Mouse (Mus musculus) myocyte (in vitro differentiated cells): Measurements from ENCODE around the gene Susd5.

ENCODE experiments used
- E2F4 ChIP-seq: IDR thresholded peaks from one replicate; pipeline ENCODE4 v1.6.1; 2011; ENCODE audit warnings: mild to moderate bottlenecking, control low read depth, moderate library complexity; ENCODE audit not compliant: insufficient read depth
- MYOG ChIP-seq, 3 experiments: IDR thresholded peaks; one replicate each; pipeline ENCODE4 v1.6.1; 2011; ENCODE audit warnings: control low read depth in 2 of 3, low read depth in 2 of 3, mild to moderate bottlenecking in 2 of 3; ENCODE audit not compliant: insufficient read length in 2 of 3, control insufficient read depth in 1 of 3, insufficient read depth in 1 of 3
- POLR2A ChIP-seq: IDR thresholded peaks from one replicate; pipeline ENCODE4 v1.6.1; 2011; ENCODE audit warnings: low read depth, mild to moderate bottlenecking, control low read depth, moderate library complexity; ENCODE audit not compliant: insufficient read length
- TCF12 ChIP-seq: IDR thresholded peaks from one replicate; pipeline ENCODE4 v1.6.1; 2011; ENCODE audit warnings: mild to moderate bottlenecking, control low read depth; ENCODE audit not compliant: poor library complexity, insufficient read depth, severe bottlenecking

- TF ChIP-seq MYOG (IDR thresholded peaks at IDR 0.05; ENCODE audit: control insufficient read depth in 1 of 3, insufficient read depth in 1 of 3, insufficient read length in 2 of 3, low read depth in 2 of 3) (no peak), POLR2A (no peak), TCF12 (no peak), E2F4 (no peak)
Observed at GRCm38 (mm10) chr9:114098716-114099302, 41.9 kb downstream of the Susd5 start.
